Mouse (Mus musculus): Measurements from ENCODE around the gene Nhsl2. TPM values are rescaled to one million over a fixed set of nuclear protein-coding genes. Genes with fewer than 3 reads are reported as not detected.
"Not testable (repeated sequence)": the region's sequence is repeated elsewhere in the genome, so short reads cannot be mapped to it uniquely, and the experiment has no call there.

Nhsl2 gene
- 12.0 and 12.1 TPM in 2 replicates for polyA plus RNA-seq (2015; fragmentation: Nextera tagmentation; extraction: Ambion mirVana)

- Histone ChIP-seq H3K27ac (ENCODE audit: low read length) (no peak within 1 kb of the TSS), H3K4me3 (ENCODE audit: low read length) (peak within 1 kb of the TSS; percentile 58), H3K9me3 (ENCODE audit: low read length) (no peaks in the 10 kb centered on the region), H3K4me2 (replicated peaks; ENCODE audit: low read depth, low read length) (peak within 1 kb of the TSS; percentile 69), H3K36me3 (ENCODE audit: insufficient read depth, low read length) (no peaks in the 10 kb centered on the region), H3K9ac (replicated peaks; ENCODE audit: low read length) (peak within 1 kb of the TSS; percentile 68), H3K4me1 (ENCODE audit: insufficient read depth, low read length) (no peaks in the 10 kb centered on the region), H3K27me3 (ENCODE audit: insufficient read depth, low read length) (peaks cover 57% of the 10 kb centered on the region; the same call in 1 of the 2 replicates)
- ATAC-seq (ENCODE audit: low FRiP score, low TSS enrichment), result peak; percentile 92
- 29% methylated on average over 40 of the region's 58 CpGs for WGBS
These were observed at the start of gene Nhsl2 for GRCm38 (mm10) chrX:101849281-101849821. TSS of gene Nhsl2 (plus strand) at chrX:101849385.

- H3K4me2 ChIP-seq (replicated peaks; ENCODE audit: low read depth, low read length), result no peak overlapping the region
- H3K9me3 ChIP-seq (ENCODE audit: low read length), result no peaks in the 10 kb centered on the region
- H3K9ac ChIP-seq (replicated peaks; ENCODE audit: low read length), result no peak overlapping the region
- H3K4me3 ChIP-seq (ENCODE audit: low read length), result no peak overlapping the region
- no peaks in the 10 kb centered on the region for H3K4me1 ChIP-seq (ENCODE audit: insufficient read depth, low read length)
- no peak overlapping the region for H3K27ac ChIP-seq (ENCODE audit: low read length)
- WGBS, result 29% methylated on average over 2 of the region's 2 CpGs
- H3K27me3 ChIP-seq (ENCODE audit: insufficient read depth, low read length), result no peaks in the 10 kb centered on the region; the same call in 1 of the 2 replicates
- H3K36me3 ChIP-seq (ENCODE audit: insufficient read depth, low read length), result no peaks in the 10 kb centered on the region
- ATAC-seq (ENCODE audit: low FRiP score, low TSS enrichment), result no peak
These were observed 43.7 kb upstream of the Nhsl2 start for GRCm38 (mm10) chrX:101805512-101805911.

GRCm38 (mm10) chrX:101811750-101812149 is 37.4 kb upstream of the Nhsl2 start:
- Histone ChIP-seq H3K4me2 (replicated peaks; ENCODE audit: low read depth, low read length) (no peak overlapping the region), H3K4me1 (ENCODE audit: insufficient read depth, low read length) (no peaks in the 10 kb centered on the region), H3K27ac (ENCODE audit: low read length) (no peak overlapping the region), H3K4me3 (ENCODE audit: low read length) (no peak overlapping the region), H3K27me3 (ENCODE audit: insufficient read depth, low read length) (peaks cover 12% of the 10 kb centered on the region; the same call in 1 of the 2 replicates), H3K9ac (replicated peaks; ENCODE audit: low read length) (no peak overlapping the region), H3K9me3 (ENCODE audit: low read length) (no peaks in the 10 kb centered on the region), H3K36me3 (ENCODE audit: insufficient read depth, low read length) (no peaks in the 10 kb centered on the region)
- ATAC-seq (ENCODE audit: low FRiP score, low TSS enrichment), result no peak
- WGBS, result 61% methylated on average over 3 of the region's 3 CpGs

GRCm38 (mm10) chrX:101819163-101819562 is 30.0 kb upstream of the Nhsl2 start:
- H3K27ac ChIP-seq (ENCODE audit: low read length), result no peak overlapping the region
- ATAC-seq (ENCODE audit: low FRiP score, low TSS enrichment), result no peak
- H3K9ac ChIP-seq (replicated peaks; ENCODE audit: low read length), result no peak overlapping the region
- H3K36me3 ChIP-seq (ENCODE audit: insufficient read depth, low read length), result no peaks in the 10 kb centered on the region
- no peaks in the 10 kb centered on the region for H3K9me3 ChIP-seq (ENCODE audit: low read length)
- no peak overlapping the region for H3K4me2 ChIP-seq (replicated peaks; ENCODE audit: low read depth, low read length)
- no peak overlapping the region for H3K4me3 ChIP-seq (ENCODE audit: low read length)
- 63% methylated on average over 1 of the region's 1 CpGs for WGBS
- no peaks in the 10 kb centered on the region for H3K4me1 ChIP-seq (ENCODE audit: insufficient read depth, low read length)
- peaks cover 12% of the 10 kb centered on the region; the same call in 1 of the 2 replicates for H3K27me3 ChIP-seq (ENCODE audit: insufficient read depth, low read length)

GRCm38 (mm10) chrX:101819980-101820379 is 29.2 kb upstream of the Nhsl2 start:
- H3K4me2 ChIP-seq (replicated peaks; ENCODE audit: low read depth, low read length); H3K27ac ChIP-seq (ENCODE audit: low read length); H3K9me3 ChIP-seq (ENCODE audit: low read length); H3K4me1 ChIP-seq (ENCODE audit: insufficient read depth, low read length); H3K36me3 ChIP-seq (ENCODE audit: insufficient read depth, low read length); H3K9ac ChIP-seq (replicated peaks; ENCODE audit: low read length); ATAC-seq (ENCODE audit: low FRiP score, low TSS enrichment); H3K4me3 ChIP-seq (ENCODE audit: low read length): not testable (repeated sequence)
- peaks cover 10% of the 10 kb centered on the region; the same call in 1 of the 2 replicates for H3K27me3 ChIP-seq (ENCODE audit: insufficient read depth, low read length)

GRCm38 (mm10) chrX:101847191-101847795 is 1.9 kb upstream of the Nhsl2 start:
- ATAC-seq (ENCODE audit: low FRiP score, low TSS enrichment), result no peak
- no peaks in the 10 kb centered on the region for H3K9me3 ChIP-seq (ENCODE audit: low read length)
- H3K4me1 ChIP-seq (ENCODE audit: insufficient read depth, low read length), result no peaks in the 10 kb centered on the region
- no peak overlapping the region for H3K9ac ChIP-seq (replicated peaks; ENCODE audit: low read length)
- WGBS, result 64% methylated on average over 5 of the region's 5 CpGs
- H3K36me3 ChIP-seq (ENCODE audit: insufficient read depth, low read length), result no peaks in the 10 kb centered on the region
- no peak overlapping the region for H3K27ac ChIP-seq (ENCODE audit: low read length)
- no peak overlapping the region for H3K4me2 ChIP-seq (replicated peaks; ENCODE audit: low read depth, low read length)
- H3K27me3 ChIP-seq (ENCODE audit: insufficient read depth, low read length), result peaks cover 47% of the 10 kb centered on the region
- no peak overlapping the region for H3K4me3 ChIP-seq (ENCODE audit: low read length)

GRCm38 (mm10) chrX:101849901-101850551 is 841 bp downstream of the Nhsl2 start:
- 10% methylated on average over 43 of the region's 59 CpGs for WGBS
- Histone ChIP-seq H3K27me3 (ENCODE audit: insufficient read depth, low read length) (peaks cover 57% of the 10 kb centered on the region; the same call in 1 of the 2 replicates), H3K4me1 (ENCODE audit: insufficient read depth, low read length) (0 out of 2 replicates have a peak, but pooled peaks cover 2% of the 10 kb centered on the region), H3K9me3 (ENCODE audit: low read length) (no peaks in the 10 kb centered on the region), H3K27ac (ENCODE audit: low read length) (no peak overlapping the region), H3K4me2 (replicated peaks; ENCODE audit: low read depth, low read length) (peak overlapping the region; percentile 69), H3K9ac (replicated peaks; ENCODE audit: low read length) (peak overlapping the region; percentile 68), H3K4me3 (ENCODE audit: low read length) (peak overlapping the region; percentile 58), H3K36me3 (ENCODE audit: insufficient read depth, low read length) (no peaks in the 10 kb centered on the region)
- ATAC-seq (ENCODE audit: low FRiP score, low TSS enrichment), result peak; percentile 60

GRCm38 (mm10) chrX:101851566-101852354 is 2.6 kb downstream of the Nhsl2 start:
- ATAC-seq (ENCODE audit: low FRiP score, low TSS enrichment), result no peak

GRCm38 (mm10) chrX:101863666-101864378 is 14.6 kb downstream of the Nhsl2 start:
- Histone ChIP-seq H3K27ac (ENCODE audit: low read length) (no peak overlapping the region), H3K4me2 (replicated peaks; ENCODE audit: low read depth, low read length) (no peak overlapping the region), H3K27me3 (ENCODE audit: insufficient read depth, low read length) (peaks cover 19% of the 10 kb centered on the region), H3K4me3 (ENCODE audit: low read length) (no peak overlapping the region), H3K9ac (replicated peaks; ENCODE audit: low read length) (no peak overlapping the region), H3K4me1 (ENCODE audit: insufficient read depth, low read length) (0 out of 2 replicates have a peak, but pooled peaks cover 6% of the 10 kb centered on the region), H3K9me3 (ENCODE audit: low read length) (no peaks in the 10 kb centered on the region), H3K36me3 (ENCODE audit: insufficient read depth, low read length) (no peaks in the 10 kb centered on the region)
- WGBS, result 56% methylated on average over 4 of the region's 4 CpGs
- no peak for ATAC-seq (ENCODE audit: low FRiP score, low TSS enrichment)

More at GRCm38 (mm10) chrX:101851566-101852354, 2.6 kb downstream of the Nhsl2 start:
- Histone ChIP-seq H3K4me3 (ENCODE audit: low read length) (no peak overlapping the region), H3K9ac (replicated peaks; ENCODE audit: low read length) (no peak overlapping the region), H3K27ac (ENCODE audit: low read length) (no peak overlapping the region), H3K27me3 (ENCODE audit: insufficient read depth, low read length) (peaks cover 48% of the 10 kb centered on the region; the same call in 1 of the 2 replicates), H3K4me1 (ENCODE audit: insufficient read depth, low read length) (0 out of 2 replicates have a peak, but pooled peaks cover 2% of the 10 kb centered on the region), H3K4me2 (replicated peaks; ENCODE audit: low read depth, low read length) (no peak overlapping the region), H3K9me3 (ENCODE audit: low read length) (no peaks in the 10 kb centered on the region), H3K36me3 (ENCODE audit: insufficient read depth, low read length) (no peaks in the 10 kb centered on the region)
- WGBS, result 54% methylated on average over 7 of the region's 7 CpGs

Data from kidney, embryonic 16.5 days (tissue).